Mouse (Mus musculus) spleen, adult 2 months (tissue): Measurements from ENCODE around the gene Gata3.

Experiments used
- CTCF ChIP-seq: fragments of 200-500 bp; IDR thresholded peaks from 2 replicates; pipeline ENCODE4 v1.5.1; 2011; ENCODE audit warnings: mild to moderate bottlenecking, inconsistent platforms; ENCODE audit not compliant: insufficient read depth, insufficient read length, insufficient replicate concordance; ENCODE audit errors: extremely low read depth
- POLR2A ChIP-seq: fragments of 200-500 bp; IDR thresholded peaks from 2 replicates; pipeline ENCODE4 v1.6.1; 2011; ENCODE audit warnings: low read depth, low read length, inconsistent platforms

- no peak for TF ChIP-seq POLR2A
- TF ChIP-seq CTCF, result 0 out of 2 replicates have a peak, but pooled peaks have one; percentile 13
Measured at GRCm38 (mm10) chr2:9888913-9889650, 752 bp downstream of the Gata3 start, which contains the start of gene 9230102O04Rik.
